Mouse (Mus musculus) thymus, postnatal 4 days (tissue): ENCODE results near the gene Nol4l.
"Not testable (repeated sequence)": the region's sequence is repeated elsewhere in the genome, so short reads cannot be mapped to it uniquely, and the experiment has no call there.

Experiments
- DNase-seq: peaks from one replicate; pipeline ENCODE4 v3.0.0; 2021

Gene Nol4l

GRCm38 (mm10) chr2:153510136-153510535 is 19.6 kb downstream of the Nol4l start:
- no peak for DNase-seq

- DNase-seq = peak; percentile 60
These were observed 20.4 kb downstream of the Nol4l start for GRCm38 (mm10) chr2:153509211-153510029.

- no peak for DNase-seq
These were observed 21.4 kb downstream of the Nol4l start for GRCm38 (mm10) chr2:153508405-153508804.

- DNase-seq = no peak
These were observed 21.8 kb downstream of the Nol4l start for GRCm38 (mm10) chr2:153507969-153508368.

GRCm38 (mm10) chr2:153506385-153506784 is 23.4 kb downstream of the Nol4l start:
- no peak for DNase-seq

- DNase-seq = no peak
These were observed 30.6 kb downstream of the Nol4l start for GRCm38 (mm10) chr2:153499154-153499553.

- no peak for DNase-seq
These were observed 32.9 kb downstream of the Nol4l start for GRCm38 (mm10) chr2:153496898-153497297.

- DNase-seq = peak; percentile 44
These were observed 33.5 kb downstream of the Nol4l start for GRCm38 (mm10) chr2:153496301-153496700.

- peak; percentile 59 for DNase-seq
These were observed 34.0 kb downstream of the Nol4l start for GRCm38 (mm10) chr2:153495818-153496217.

- not testable (repeated sequence) for DNase-seq
These were observed 34.4 kb downstream of the Nol4l start for GRCm38 (mm10) chr2:153495391-153495790.

- DNase-seq = peak; percentile 73
These were observed 35.4 kb downstream of the Nol4l start for GRCm38 (mm10) chr2:153494293-153494811.

GRCm38 (mm10) chr2:153493781-153494292 is 35.9 kb downstream of the Nol4l start:
- DNase-seq = peak; percentile 77

GRCm38 (mm10) chr2:153493393-153493731 is 36.4 kb downstream of the Nol4l start:
- DNase-seq = no peak

- DNase-seq = peak; percentile 92
These were observed 37.0 kb downstream of the Nol4l start, which contains the start of gene 4930404H24Rik for GRCm38 (mm10) chr2:153492573-153493392. 4930404H24Rik (plus strand) TSS chr2:153492790.

GRCm38 (mm10) chr2:153492179-153492517 is 37.6 kb downstream of the Nol4l start:
- no peak for DNase-seq

- no peak for DNase-seq
These were observed 38.1 kb downstream of the Nol4l start for GRCm38 (mm10) chr2:153491512-153492178.

GRCm38 (mm10) chr2:153490940-153491339 is 38.8 kb downstream of the Nol4l start:
- DNase-seq = no peak

GRCm38 (mm10) chr2:153490116-153490515 is 39.7 kb downstream of the Nol4l start:
- no peak for DNase-seq

- no peak for DNase-seq
These were observed 45.7 kb downstream of the Nol4l start for GRCm38 (mm10) chr2:153484071-153484470.

- DNase-seq = peak; percentile 74
These were observed 46.4 kb downstream of the Nol4l start for GRCm38 (mm10) chr2:153483118-153483983.

- no peak for DNase-seq
These were observed 48.0 kb downstream of the Nol4l start for GRCm38 (mm10) chr2:153481861-153482120.
